Mouse (Mus musculus) left cerebral cortex, adult 8-10 months (tissue): ENCODE results near the gene Atp5j2. TPM values are rescaled to one million over a fixed set of nuclear protein-coding genes. Genes with fewer than 3 reads are reported as not detected.
A peak's percentile ranks its signal among the peaks of the same experiment; 100 is the strongest.
"Not testable (repeated sequence)": the region's sequence is repeated elsewhere in the genome, so short reads cannot be mapped to it uniquely, and the experiment has no call there.

ENCODE experiments used
- DNase-seq, 2 experiments: peaks; one replicate each; pipeline ENCODE4 v3.0.0; 2022; ENCODE audit warnings: low spot score in 2 of 2
- total RNA-seq, 4 experiments: library from RNA; stranded (reverse); gene quantifications; 2 replicates each; pipeline ENCODE4 v1.2.4; 2022

Gene Atp5j2
- 100 to 1,000 TPM; 243 to 395 (median 326) TPM for total RNA-seq

DNA sequence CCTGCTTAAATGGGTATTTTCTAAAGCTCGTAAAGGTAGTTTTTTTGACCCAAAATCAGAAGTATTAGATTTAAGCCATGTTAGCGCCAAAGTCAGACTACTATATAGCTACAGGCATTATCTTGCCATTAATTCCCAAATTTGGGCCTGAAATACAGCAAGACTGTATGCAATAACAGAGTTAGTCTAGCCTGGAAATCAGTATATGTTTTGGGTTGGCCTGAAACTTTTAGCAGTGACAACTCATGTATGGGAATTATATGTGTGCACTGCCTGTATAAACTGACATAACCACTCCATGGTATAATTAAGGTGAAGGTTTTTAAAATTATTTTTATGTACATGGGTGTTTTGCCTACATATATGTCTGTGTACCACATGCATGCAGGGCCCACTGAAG, at the start of gene Atp5j2:
Atp5j2 (minus strand) TSS at position 101 of the 400 bp plus-strand sequence.
- no peak for DNase-seq

DNA sequence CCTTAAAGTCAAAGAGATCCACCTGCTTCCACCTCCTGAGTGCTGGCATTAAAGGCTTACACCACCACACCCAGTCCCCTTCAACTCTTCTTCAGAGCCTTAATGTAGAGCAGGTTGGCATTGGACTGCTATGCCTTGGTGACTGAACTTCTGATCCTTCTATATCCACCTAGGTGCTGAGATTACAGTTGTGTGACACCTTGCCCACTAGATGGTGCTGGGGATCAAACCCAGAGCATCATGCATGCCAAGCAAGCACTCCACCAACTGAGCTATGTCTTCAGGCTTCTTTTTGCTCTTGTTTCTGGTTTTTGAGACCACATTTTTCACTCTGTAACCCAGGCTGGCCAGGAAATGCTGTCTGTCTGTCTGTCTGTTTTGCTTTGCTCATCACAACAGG, 42.8 kb upstream of the Atp5j2 start:
- no peak for DNase-seq

DNA sequence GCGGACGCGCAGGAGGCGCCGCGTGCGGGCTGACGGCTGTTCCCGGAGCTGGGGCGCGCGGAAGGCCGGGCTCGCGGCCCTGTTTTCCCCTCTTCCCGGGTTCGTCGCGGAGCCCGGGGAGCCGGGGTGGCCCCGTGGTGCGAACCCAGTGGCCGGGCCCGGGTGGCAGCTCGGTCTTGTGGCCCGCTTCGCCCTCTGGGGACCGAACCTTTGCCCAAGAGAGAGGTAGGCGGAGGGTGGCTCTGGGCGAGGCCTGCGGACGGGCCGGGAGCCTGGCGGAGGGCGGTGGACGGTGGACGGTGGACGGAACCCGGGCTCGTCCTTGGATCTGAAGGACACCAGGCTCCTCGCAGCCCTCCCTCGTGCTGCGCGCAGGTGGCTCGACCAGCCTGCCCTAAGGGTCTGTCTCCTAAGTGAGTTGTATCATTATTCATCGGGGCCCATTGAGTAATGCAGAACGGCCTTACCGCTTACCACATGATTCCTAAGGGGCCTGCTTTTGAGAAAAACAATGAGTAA, 40.1 kb upstream of the Atp5j2 start:
- DNase-seq, result no peak

DNA sequence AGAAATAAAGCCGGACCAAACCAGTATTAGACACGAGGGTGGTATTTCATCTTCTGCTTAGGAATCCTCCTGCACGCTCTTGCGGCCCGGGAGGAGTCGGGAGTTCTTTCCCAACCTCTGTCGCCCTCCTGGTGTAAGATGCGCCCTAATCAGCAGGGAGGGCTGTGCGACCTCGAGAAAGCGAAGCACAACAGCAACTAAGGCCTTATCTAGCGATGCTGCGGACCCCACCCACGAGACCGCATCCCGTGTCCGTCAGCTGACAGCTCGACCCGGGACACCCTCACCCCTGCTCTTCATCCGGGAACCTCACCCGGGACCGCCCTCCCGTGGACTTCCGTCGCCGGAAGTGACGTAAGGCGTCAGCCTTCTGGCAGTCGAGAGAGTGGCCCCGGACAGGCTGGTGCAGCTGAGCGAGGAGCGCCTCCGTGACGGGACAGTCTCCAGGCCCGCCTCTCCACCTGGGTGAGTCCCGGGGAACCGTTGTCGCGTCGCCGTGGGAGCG, 39.6 kb upstream of the Atp5j2 start, which contains the start of gene Zfp655:
Zfp655 (plus strand) TSS at position 349 of the 505 bp plus-strand sequence.
- DNase-seq, result peak; percentile 96 to 97

DNA sequence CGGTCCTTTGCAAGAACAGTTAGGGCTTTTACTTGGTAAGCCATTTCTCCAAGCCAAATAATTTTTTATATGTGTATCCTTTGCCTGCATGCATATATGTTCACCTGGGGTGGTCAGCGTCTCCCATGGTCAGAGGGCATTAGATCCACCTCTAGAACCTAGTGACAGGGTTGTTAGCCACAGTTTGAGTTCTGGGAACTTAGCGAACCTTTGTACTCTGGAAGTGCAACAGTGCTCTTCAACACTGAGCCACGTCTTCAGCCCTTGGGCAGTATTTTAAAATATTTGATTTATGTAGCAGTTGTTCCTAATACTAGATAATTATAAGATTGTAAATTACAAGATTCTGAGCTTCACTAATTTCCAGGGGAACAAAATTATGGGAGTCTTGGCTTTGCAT, 38.8 kb upstream of the Atp5j2 start:
- DNase-seq, result no peak

DNA sequence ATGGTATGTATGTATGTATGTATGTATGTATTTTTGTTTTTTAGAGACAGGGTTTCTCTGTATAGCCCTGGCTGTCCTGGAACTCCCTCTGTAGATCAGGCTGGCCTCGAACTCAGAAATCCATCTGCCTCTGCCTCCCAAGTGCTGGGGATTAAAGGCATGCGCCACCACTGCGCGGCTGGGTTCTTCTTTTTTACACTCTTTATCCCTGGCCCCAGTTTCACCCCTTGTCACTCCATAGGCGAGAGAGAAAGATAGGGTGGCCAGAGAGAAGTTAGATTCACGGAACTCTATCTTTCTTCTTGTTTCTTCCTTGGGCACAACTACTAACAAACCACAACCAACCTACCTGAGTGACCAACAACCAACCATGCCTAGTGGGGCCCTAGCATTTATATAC, 37.4 kb upstream of the Atp5j2 start:
- not testable (repeated sequence) for DNase-seq

DNA sequence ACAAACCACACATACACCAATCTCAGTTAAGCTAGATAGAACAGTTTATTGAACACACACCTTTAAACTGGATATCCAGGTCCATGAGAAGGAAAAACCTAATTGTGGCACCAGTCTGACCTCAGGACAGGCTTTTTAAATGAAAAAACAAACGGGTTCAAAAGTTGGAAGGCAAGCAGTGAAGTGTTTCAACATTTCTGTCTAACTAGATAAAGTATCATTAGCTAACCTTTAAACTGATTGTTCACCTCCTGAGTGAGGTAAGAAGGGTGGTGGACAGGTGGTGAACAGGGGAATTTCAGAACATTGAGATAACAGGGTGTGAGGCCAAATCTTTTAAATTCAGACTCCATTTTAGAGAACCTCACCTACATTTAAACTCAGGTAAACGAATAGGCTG, 34.6 kb upstream of the Atp5j2 start:
- no peak for DNase-seq

DNA sequence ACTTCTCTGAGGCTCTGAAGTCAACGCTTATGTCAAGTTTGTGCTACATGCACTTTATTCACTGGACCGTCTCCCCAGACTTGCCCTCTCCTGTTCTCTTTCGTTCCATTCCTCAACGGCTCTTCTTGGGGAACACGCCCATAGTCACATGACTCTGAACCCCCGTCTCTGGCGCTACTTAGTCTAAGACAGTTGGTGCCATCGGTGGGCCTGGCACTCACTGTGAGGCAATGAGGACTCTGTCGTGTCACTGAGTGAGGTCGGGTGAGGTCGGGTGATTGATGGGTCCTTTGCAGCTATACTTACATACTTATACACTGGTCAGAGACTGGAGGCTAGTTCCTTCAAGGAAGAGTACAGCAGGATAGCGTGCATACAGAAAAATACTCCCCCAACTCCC, 31.5 kb upstream of the Atp5j2 start:
- no peak for DNase-seq

DNA sequence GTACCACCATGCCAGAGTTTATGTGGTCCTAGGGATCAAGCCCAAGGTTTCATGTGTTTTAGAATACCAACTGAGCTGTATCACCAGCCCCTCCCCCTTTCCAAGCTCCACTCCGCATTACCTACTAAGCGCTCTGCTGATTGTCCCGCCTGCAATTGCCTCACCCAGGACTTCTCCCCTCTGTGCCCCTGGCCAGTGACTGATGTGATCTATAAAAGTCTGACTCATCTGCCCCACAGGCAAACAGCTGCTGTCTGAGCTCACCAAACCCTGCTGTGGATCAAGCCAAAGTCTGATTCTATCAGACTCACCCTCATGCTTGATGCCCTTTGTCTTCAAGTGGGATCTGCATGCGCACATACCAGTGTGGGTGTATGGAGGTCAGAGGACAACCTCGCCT, 31.0 kb upstream of the Atp5j2 start:
- no peak for DNase-seq

DNA sequence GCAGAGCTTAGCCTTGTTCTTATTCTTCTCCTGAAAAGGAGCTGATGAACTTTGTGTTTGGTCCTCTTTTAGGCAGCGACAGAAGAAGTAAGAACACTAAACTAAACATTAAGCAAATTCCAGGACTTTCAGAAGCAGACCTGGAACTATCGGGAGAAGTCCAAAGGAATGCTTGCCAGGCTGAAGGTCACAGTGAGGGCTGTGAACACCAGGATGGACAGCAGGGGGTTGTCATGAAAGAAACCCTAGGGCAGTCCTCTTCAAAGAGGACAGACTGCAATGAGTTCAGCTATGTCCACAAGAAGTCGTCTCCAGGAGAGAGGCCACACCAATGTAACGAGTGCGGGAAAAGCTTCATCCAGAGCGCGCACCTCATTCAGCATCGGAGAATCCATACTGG, 28.1 kb upstream of the Atp5j2 start:
- no peak for DNase-seq

DNA sequence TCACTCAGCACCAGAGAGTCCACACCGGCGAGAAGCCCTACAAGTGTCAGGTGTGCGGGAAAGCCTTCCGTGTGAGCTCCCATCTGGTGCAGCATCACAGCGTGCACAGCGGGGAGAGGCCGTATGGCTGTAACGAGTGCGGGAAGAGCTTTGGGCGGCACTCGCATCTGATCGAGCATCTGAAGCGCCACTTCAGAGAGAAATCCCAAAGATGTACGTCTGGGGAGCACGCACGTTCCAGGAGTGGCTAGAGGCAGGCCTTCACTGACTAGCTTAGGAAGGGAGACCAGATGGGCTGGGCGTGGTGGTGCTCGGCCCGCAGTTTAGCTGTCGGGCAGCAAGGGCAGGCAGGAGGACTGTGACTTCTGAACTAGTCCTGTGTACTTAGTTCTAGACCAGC, 26.8 kb upstream of the Atp5j2 start:
- DNase-seq, result no peak

DNA sequence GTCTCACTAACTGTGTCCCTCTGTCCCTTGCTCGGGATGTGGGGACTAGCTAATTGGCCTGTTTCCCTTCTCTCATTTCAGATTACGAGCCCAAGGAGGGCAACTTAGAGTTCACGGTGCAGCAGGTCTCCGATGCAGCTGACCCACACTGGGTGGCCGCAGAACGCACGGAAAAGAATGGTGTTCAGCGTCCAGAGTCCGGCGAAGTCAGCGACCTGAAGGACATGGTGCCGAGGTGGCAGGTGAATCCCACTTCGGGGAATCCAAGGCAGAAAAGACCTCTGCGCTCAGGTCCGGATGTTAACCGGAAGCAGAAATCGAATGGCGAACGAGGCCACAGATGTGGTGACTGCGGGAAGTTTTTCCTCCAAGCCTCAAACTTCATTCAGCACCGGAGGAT, 26.3 kb upstream of the Atp5j2 start:
- no peak for DNase-seq

DNA sequence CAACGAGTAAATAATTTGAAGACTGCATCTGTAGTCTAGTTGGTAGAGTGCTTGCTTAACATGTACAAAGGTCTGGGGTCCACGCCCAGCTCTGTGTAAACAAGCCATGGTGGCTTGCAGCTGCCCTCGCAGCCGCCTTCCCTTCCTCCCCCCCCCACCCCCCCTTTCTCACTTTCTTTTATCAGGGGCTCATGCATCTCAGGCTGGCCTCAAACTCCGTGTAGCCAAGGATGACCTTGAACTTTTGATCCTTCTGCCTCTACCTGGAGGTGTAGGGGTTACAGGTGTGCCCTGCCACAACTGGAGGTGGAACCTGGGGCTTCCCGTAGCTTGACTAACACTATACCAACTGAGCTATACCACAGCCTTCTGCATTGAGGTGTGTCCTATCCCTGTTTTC, 25.9 kb upstream of the Atp5j2 start:
- no peak for DNase-seq

DNA sequence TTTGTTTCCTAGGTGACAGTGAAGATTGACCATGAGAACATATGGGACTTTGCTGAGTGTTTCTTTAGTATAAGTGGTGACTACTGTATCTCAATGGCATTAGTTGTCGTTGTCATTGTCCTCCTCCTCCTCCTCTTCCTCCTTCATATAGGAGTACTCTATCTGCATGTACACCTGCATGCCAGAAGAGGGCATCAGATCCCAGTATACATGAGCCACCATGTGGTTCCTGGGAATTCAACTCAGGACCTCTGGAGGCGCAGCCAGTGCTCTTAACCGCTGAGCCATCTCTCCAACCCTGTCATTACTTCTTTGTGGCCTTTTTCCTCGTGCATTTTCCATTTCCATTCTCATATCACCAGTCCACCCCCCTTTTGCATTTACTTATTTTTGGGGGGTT, 22.8 kb upstream of the Atp5j2 start:
- DNase-seq, result no peak

DNA sequence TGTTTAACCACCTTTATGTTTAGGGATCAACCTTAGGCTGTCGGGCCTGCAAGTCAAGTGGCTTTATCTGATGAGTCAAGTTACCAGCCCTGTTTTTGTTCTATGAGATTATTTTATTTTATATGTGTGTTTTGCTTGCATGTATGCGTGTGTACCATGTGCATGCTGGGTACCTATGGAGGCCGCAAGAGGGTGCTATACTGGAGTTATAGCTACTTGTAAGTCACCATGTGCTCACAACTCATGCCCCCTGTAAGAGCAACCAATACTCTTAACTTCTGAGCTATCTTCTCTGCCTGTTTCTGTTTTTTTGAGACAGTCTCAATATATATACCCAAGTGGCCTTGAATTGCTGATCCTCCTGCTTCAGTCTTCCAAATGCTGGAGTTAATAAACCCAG, 21.6 kb upstream of the Atp5j2 start:
- DNase-seq, result no peak

DNA sequence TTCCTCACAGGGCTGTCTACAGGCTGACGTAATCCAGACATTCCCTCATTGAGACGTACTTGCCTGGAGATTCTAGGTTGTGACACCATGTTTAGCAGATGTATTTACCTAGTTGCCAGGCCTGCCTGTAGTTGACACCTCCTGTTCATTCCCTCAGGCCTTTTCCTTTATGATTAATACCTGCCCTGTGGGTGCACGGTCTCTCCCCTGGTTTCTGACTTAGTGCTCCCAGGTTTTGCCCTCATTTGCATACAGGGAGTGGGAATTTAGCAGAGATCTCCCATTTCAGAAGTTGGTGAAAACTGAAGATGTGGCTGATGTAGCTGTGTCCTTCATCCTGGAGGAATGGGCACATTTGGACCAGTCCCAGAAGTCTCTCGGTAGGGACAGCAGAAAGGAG, 20.4 kb upstream of the Atp5j2 start:
- no peak for DNase-seq

DNA sequence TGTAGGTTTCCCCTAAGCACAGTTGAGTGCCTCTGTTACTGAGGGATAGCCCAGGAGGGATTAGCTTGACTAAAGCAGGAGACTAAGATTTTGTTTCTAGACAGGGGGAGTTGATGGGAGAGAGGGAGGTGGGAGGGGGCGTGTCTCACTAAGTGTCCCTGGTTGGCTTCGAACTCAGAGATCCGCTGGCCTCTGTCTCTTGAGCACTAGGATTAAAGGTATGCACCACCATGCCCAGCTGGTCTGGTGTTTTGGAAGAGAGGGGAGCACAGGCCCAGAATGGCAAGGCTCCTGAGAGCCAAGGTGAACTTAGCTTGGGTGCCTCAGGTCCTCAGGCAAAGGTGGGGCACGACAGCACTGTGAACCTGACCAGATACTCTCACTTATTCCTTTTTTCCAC, 19.5 kb upstream of the Atp5j2 start:
- no peak for DNase-seq

DNA sequence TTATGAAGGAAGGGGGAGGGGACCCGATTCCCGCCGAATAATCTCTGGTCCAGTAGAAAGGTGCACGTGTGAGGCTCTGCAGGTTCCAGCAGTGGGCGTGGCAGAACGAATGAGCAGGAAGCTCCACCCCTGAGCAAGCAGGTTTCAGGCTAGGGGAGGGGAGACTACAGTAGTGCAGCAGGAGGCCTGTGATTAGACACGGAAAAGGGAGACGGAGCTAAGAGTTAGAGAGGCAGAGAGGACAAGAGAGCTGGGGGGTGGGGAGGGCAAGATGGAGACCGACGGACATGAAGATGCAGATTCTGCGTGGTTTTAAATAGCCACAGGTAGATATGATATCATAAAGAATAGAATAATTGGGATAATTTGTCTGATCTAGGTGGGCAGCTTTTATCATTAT, 16.5 kb upstream of the Atp5j2 start:
- DNase-seq, result not testable (repeated sequence)

DNA sequence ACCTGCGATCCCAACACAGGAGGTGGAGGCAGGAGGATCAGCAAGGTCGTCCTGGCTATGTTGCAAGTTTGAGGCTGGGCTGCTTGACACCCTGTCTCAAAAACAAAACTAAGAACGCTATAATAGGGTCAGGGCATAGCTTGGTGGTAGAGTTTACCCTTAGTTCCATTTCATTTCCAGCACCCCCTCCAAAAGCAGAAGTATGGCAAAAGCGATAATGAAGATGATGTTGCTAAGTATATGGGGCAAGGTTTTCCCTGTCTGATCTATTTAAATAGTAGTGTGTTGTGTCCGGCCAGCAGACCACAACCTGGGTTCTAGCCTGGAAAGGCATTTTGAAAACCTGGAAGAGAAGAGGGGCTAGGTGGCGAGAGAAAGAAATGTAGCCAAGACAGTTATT, 16.1 kb upstream of the Atp5j2 start:
- DNase-seq, result no peak

DNA sequence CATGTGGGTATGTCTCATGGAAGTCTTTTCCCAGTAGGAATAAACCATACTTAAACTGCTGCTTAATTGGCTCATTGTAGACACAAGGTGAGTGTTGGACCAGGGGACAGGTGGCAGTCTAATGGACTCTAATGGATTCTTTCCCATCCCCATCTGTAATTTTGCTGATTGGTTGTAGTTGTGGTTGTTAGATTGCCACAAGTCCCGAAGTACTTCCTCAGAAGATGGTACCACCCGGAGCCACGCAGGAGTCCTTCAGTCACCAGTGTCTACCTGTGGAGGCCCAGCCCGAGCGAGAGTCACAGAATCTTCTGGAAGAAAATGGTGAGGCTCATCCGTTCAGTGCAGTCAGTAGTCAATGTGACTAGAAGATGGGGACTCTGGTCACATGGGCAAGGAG, 15.5 kb upstream of the Atp5j2 start:
- no peak for DNase-seq

DNA sequence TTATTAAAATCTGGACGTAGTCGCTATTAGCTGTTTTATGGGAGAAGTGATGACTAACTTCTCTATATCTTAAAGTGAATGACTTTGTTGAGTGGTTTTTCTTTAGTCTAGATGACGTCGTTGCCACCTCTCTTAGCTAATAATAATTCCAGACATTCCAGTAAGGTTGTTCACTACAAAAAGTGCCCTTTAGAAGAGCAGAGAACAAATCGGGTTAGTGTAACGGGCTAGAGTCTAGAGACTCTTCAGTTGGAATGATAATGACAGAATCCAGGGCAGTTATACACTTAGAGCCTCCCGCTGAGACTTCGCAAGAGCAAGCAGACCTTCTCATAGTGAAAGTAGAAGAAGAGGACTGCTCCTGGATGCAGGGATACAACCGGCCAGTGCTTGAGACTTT, 13.2 kb upstream of the Atp5j2 start:
- DNase-seq, result no peak

DNA sequence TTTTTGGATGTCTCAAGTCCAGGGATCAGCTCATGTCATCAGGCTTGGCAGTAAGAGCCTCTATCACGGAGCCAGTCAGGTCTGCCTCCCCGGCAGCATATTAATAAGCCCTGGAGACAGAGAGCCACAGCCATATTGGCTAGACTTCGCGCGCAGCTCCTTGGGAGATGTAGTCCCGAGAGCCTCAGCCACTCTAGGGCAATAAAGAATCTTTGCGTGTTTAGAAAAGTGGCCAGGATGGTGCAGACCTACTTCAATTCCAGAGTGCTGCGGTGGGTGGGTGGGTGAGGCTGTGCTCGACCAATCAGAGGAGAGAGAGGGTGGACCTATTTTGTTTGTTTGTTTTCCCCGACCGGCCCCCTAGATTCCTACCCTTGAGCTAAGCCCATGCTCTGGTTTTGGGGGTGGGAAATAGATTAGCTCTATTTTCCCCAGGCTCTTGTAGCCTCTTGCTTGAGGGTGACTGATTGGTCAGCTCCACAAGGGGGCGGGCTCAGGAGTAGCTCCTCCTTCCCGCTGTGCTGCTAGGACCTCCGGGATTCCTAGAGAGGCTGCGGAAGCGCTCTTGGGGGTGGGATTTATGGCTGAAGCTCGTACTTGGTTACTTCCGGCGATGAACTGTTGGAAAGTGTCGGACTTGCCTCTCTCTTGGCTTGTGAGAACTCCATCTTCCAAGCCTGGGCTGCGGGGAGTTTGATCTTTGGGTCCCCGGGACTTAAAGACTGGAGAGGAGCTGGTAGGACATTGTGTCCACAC, 12.3 kb upstream of the Atp5j2 start, which contains the start of gene Zkscan5:
Zkscan5 (plus strand) TSS at position 627 of the 756 bp plus-strand sequence.
- DNase-seq, result peak; percentile 93 to 98

DNA sequence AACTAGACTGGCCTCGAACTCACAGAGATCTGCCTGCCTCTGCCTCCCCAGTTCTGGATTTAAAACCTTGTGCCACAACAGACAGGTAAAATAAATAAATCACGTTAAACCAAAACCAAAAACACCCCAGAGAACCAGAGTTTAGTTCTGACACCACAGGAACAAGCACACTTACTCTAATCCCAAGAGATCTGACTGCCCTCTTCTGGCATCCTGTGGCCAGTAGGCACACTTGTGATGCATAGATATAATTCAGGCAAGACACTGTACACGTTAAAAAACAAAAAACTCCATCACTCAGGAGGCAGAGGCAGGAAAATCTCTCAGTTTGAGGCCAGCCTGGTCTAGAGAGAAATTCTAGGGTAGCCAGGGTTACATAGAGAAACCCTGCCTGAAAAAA, 10.6 kb upstream of the Atp5j2 start:
- no peak for DNase-seq
